Mouse (Mus musculus) CH12.LX (cell line): ENCODE measurements around the gene Ocrl. TPM values are rescaled to one million over a fixed set of nuclear protein-coding genes. Genes with fewer than 3 reads are reported as not detected.

ENCODE experiments used
- DNase-seq: peaks from one replicate; pipeline ENCODE4 v3.0.0-alpha.2; 2013; ENCODE audit errors: extremely low read depth
- H3K27ac ChIP-seq: 2 replicates; pipeline ENCODE4 v1.5.1; 2012; ENCODE audit warnings: low read depth, mild to moderate bottlenecking, control low read depth, moderate library complexity; ENCODE audit not compliant: insufficient read depth
- H3K27me3 ChIP-seq: replicated peaks from 2 replicates; pipeline ENCODE3; 2012; ENCODE audit warnings: inconsistent platforms
- H3K36me3 ChIP-seq, 2 experiments: replicated peaks in 1 of 2; 2 replicates each; pipeline versions ENCODE3 to v1.6.1; 2012; ENCODE audit warnings: inconsistent platforms in 1 of 2, low read length in 1 of 2, mild to moderate bottlenecking in 1 of 2, mixed read lengths in 1 of 2, moderate library complexity in 1 of 2; ENCODE audit not compliant: control insufficient read depth in 1 of 2, insufficient read depth in 1 of 2
- H3K4me1 ChIP-seq, 2 experiments: 2 replicates each; pipeline ENCODE4 v1.6.1; 2012; ENCODE audit warnings: inconsistent platforms in 1 of 2, moderate library complexity in 1 of 2; ENCODE audit not compliant: insufficient read depth in 2 of 2, control insufficient read depth in 1 of 2
- H3K4me2 ChIP-seq: 2 replicates; pipeline ENCODE4 v1.6.1; 2012; ENCODE audit warnings: low read depth, mild to moderate bottlenecking, control low read depth; ENCODE audit not compliant: poor library complexity, insufficient read depth, severe bottlenecking
- H3K4me3 ChIP-seq, 3 experiments: fragments of 150-350 bp in 1 of 3; sonication (generic) in 1 of 3; replicated peaks in 1 of 3; 2 replicates each; pipeline versions ENCODE3 to v1.5.1; 2011 to 2012; ENCODE audit warnings: low read depth in 2 of 3, low read length in 2 of 3, mild to moderate bottlenecking in 2 of 3, moderate library complexity in 2 of 3, control low read depth in 1 of 3, improper control_type of control experiment in 1 of 3, inconsistent platforms in 1 of 3, mixed read lengths in 1 of 3; ENCODE audit not compliant: poor library complexity in 1 of 3
- H3K79me2 ChIP-seq: replicated peaks from 2 replicates; pipeline ENCODE4 v1.6.1; 2012; ENCODE audit warnings: mild to moderate bottlenecking, moderate library complexity; ENCODE audit not compliant: control insufficient read depth, poor library complexity, insufficient read depth, severe bottlenecking; ENCODE audit errors: extremely low read depth
- H3K9ac ChIP-seq: 2 replicates; pipeline ENCODE4 v1.6.1; 2012; ENCODE audit warnings: low read depth, mild to moderate bottlenecking, control low read depth, moderate library complexity; ENCODE audit not compliant: insufficient read depth
- H3K9me3 ChIP-seq: replicated peaks from 2 replicates; pipeline ENCODE3; 2012; ENCODE audit warnings: low read length, inconsistent platforms, mixed read lengths
- BHLHE40 ChIP-seq: IDR thresholded peaks from 2 replicates; pipeline ENCODE4 v1.6.1; 2011; ENCODE audit warnings: mild to moderate bottlenecking, low read depth, low read length, improper control_type of control experiment
- CHD2 ChIP-seq: IDR thresholded peaks from 2 replicates; pipeline ENCODE4 v1.6.1; 2011; ENCODE audit warnings: low read length, improper control_type of control experiment
- CTCF ChIP-seq, 2 experiments: IDR thresholded peaks in 1 of 2; conservative IDR thresholded peaks in 1 of 2; 2 replicates each; pipeline ENCODE4 v1.5.1; 2011 to 2012; ENCODE audit warnings: low read depth in 2 of 2, low read length in 2 of 2, improper control_type of control experiment in 1 of 2, inconsistent platforms in 1 of 2, mild to moderate bottlenecking in 1 of 2, moderate library complexity in 1 of 2
- E2F4 ChIP-seq: IDR thresholded peaks from 2 replicates; pipeline ENCODE4 v1.6.1; 2011; ENCODE audit warnings: low read depth, low read length, improper control_type of control experiment; ENCODE audit not compliant: insufficient replicate concordance
- ELF1 ChIP-seq: IDR thresholded peaks from 2 replicates; pipeline ENCODE4 v1.6.1; 2014; ENCODE audit warnings: low read depth, mild to moderate bottlenecking, inconsistent platforms, low read length, improper control_type of control experiment
- ETS1 ChIP-seq: conservative IDR thresholded peaks from 2 replicates; pipeline ENCODE4 v1.6.1; 2012; ENCODE audit warnings: low read depth, mild to moderate bottlenecking, inconsistent platforms, low read length, improper control_type of control experiment, moderate library complexity
- GABPA ChIP-seq: IDR thresholded peaks from 2 replicates; pipeline ENCODE4 v1.6.1; 2012; ENCODE audit warnings: low read depth, low read length, improper control_type of control experiment, inconsistent platforms; ENCODE audit not compliant: insufficient replicate concordance
- JUN ChIP-seq: IDR thresholded peaks from 2 replicates; pipeline ENCODE4 v1.6.1; 2011; ENCODE audit warnings: low read depth, mild to moderate bottlenecking, low read length, improper control_type of control experiment, moderate library complexity; ENCODE audit not compliant: insufficient read depth
- KAT2A ChIP-seq: IDR thresholded peaks from 2 replicates; pipeline ENCODE4 v1.6.1; 2012; ENCODE audit warnings: low read length, improper control_type of control experiment, inconsistent platforms; ENCODE audit not compliant: insufficient replicate concordance
- MAX ChIP-seq: IDR thresholded peaks from 2 replicates; pipeline ENCODE4 v1.6.1; 2011; ENCODE audit warnings: low read length, improper control_type of control experiment
- MEF2A ChIP-seq: IDR thresholded peaks from 2 replicates; pipeline ENCODE4 v1.6.1; 2014; ENCODE audit warnings: low read depth, mild to moderate bottlenecking, inconsistent platforms, low read length, improper control_type of control experiment, borderline replicate concordance
- MXI1 ChIP-seq: IDR thresholded peaks from 2 replicates; pipeline ENCODE4 v1.6.1; 2011; ENCODE audit warnings: mild to moderate bottlenecking, low read depth, low read length, improper control_type of control experiment
- POLR2A ChIP-seq: IDR thresholded peaks from 2 replicates; pipeline ENCODE4 v1.6.1; 2011; ENCODE audit warnings: low read depth, mild to moderate bottlenecking, improper control_type of control experiment, low read length
- POLR2AphosphoS2 ChIP-seq: IDR thresholded peaks from 2 replicates; pipeline ENCODE4 v1.6.1; 2011; ENCODE audit warnings: low read depth, low read length, improper control_type of control experiment
- RAD21 ChIP-seq: IDR thresholded peaks from 2 replicates; pipeline ENCODE4 v1.6.1; 2011; ENCODE audit warnings: low read depth, mild to moderate bottlenecking, low read length, improper control_type of control experiment, moderate library complexity
- RCOR1 ChIP-seq: conservative IDR thresholded peaks from 2 replicates; pipeline ENCODE4 v1.6.1; 2012; ENCODE audit warnings: low read depth, mild to moderate bottlenecking, inconsistent platforms, low read length, improper control_type of control experiment
- SMC3 ChIP-seq: IDR thresholded peaks from 2 replicates; pipeline ENCODE4 v1.6.1; 2011; ENCODE audit warnings: low read depth, low read length, improper control_type of control experiment
- UBTF ChIP-seq: IDR thresholded peaks from 2 replicates; pipeline ENCODE4 v1.6.1; 2012; ENCODE audit warnings: low read depth, mild to moderate bottlenecking, inconsistent platforms, low read length, improper control_type of control experiment, moderate library complexity
- USF1 ChIP-seq: IDR thresholded peaks from 2 replicates; pipeline ENCODE4 v1.6.1; 2014; ENCODE audit warnings: low read depth, mild to moderate bottlenecking, inconsistent platforms, low read length, improper control_type of control experiment
- USF2 ChIP-seq: conservative IDR thresholded peaks from 2 replicates; pipeline ENCODE4 v1.6.1; 2011; ENCODE audit warnings: low read depth, low read length, improper control_type of control experiment
- ZKSCAN1 ChIP-seq: IDR thresholded peaks from 2 replicates; pipeline ENCODE4 v1.6.1; 2012; ENCODE audit warnings: low read depth, inconsistent platforms, low read length, improper control_type of control experiment, borderline replicate concordance
- dilution Hi-C: fragments of 300-500 bp; cut with MboI; formaldehyde crosslinking; loops from 2 replicates; pipeline ENCODE4 v1.14.3; 2020; ENCODE audit warnings: low sequenced_read_pairs; ENCODE audit not compliant: extremely low pct_unique_long_range_greater_than_20kb, extremely low pct_ligation_motif_present
- in situ Hi-C: fragments of 300-500 bp; cut with MboI; formaldehyde crosslinking; loops from 3 replicates; pipeline ENCODE4 v1.14.3; 2019; ENCODE audit warnings: low sequenced_read_pairs, low pct_ligation_motif_present, low pct_unique_long_range_greater_than_20kb, mixed read lengths
- polyA plus RNA-seq: library from polyadenylated mRNA; unstranded; fragments of >175 nt; gene quantifications from 2 replicates; pipeline ENCODE4 v1.2.1, GENCODE M21; 2012; ENCODE audit warnings: low read depth; ENCODE audit not compliant: insufficient read length
- total RNA-seq, 2 experiments: library from RNA; depleted of rRNA; stranded (reverse); fragments of 300-350 nt in 1 of 2; fragments of >200 nt in 1 of 2; gene quantifications; 2 replicates each; pipeline ENCODE4 v1.2.3; 2012 to 2014

Gene Ocrl
- total and polyA plus RNA-seq, 3 experiments: 2.6 to 7.1 (median 3.8) TPM

GRCm38 (mm10) chrX:47971366-47972128 is 59.4 kb downstream of the Ocrl start:
- TF ChIP-seq ZKSCAN1: no peak
- TF ChIP-seq RAD21: no peak
- TF ChIP-seq CTCF (conservative IDR thresholded peaks at IDR 0.05 in 1 of 2, IDR thresholded peaks at IDR 0.05 in 1 of 2; ENCODE audit: low read depth in 2 of 2, low read length in 2 of 2): no peak
- TF ChIP-seq MEF2A: no peak
- no peak for TF ChIP-seq USF1
- TF ChIP-seq POLR2AphosphoS2: no peak
- no peak for TF ChIP-seq MXI1
- TF ChIP-seq RCOR1: no peak
- TF ChIP-seq BHLHE40: no peak
- TF ChIP-seq GABPA: no peak
- TF ChIP-seq MAX: no peak
- H3K9me3 ChIP-seq: no peaks in the 10 kb centered on the region
- no peak overlapping the region for H3K4me3 ChIP-seq

DNA sequence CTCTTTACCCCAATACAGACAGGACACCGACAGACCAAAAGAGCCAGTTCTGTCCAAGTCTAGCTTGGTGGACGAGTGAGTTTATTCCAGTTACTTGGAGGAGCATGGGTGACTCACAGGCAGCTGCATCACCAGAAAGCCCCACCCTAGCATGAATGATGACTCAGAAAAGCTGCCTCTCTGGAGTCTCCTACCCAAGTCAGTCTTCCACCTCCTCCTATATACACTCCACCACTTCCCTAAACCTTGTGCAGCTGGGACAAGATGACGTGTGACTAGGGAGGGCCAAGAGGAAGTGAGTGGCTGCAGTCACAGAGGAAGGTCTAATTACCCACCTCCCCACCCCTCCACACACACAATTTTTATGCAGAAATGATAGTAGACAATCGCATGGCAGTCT is 64.4 kb downstream of the Ocrl start:
- Histone ChIP-seq H3K4me3 (no peak overlapping the region), H3K79me2 (no peaks in the 10 kb centered on the region), H3K27me3 (no peaks in the 10 kb centered on the region), H3K4me1 (peaks cover 5 to 11% of the 10 kb centered on the region in 2 experiments; a peak in 3 of 4 replicates), H3K36me3 (no peaks in the 10 kb centered on the region), H3K9me3 (no peaks in the 10 kb centered on the region), H3K27ac (no peak overlapping the region), H3K4me2 (no peak overlapping the region; the same call in 1 of the 2 replicates), H3K9ac (no peak overlapping the region)
- peak; percentile 67 for DNase-seq
- TF ChIP-seq ETS1: peak; percentile 37; the same call in 1 of the 2 replicates
- no peak for TF ChIP-seq MAX
- TF ChIP-seq BHLHE40: no peak
- in situ Hi-C loops (no loop called here), dilution Hi-C loops (no loop called here)

More at GRCm38 (mm10) chrX:47971366-47972128, 59.4 kb downstream of the Ocrl start:
- Histone ChIP-seq H3K27me3 (no peaks in the 10 kb centered on the region), H3K4me2 (no peak overlapping the region), H3K9ac (no peak overlapping the region), H3K36me3 (no peaks in the 10 kb centered on the region), H3K4me1 (peaks cover 3 to 5% of the 10 kb centered on the region in 2 experiments; a peak in 2 of 4 replicates), H3K79me2 (no peaks in the 10 kb centered on the region), H3K27ac (no peak overlapping the region)
- in situ Hi-C loops: no loop called here
- no peak for DNase-seq
- dilution Hi-C loops: no loop called here

DNA sequence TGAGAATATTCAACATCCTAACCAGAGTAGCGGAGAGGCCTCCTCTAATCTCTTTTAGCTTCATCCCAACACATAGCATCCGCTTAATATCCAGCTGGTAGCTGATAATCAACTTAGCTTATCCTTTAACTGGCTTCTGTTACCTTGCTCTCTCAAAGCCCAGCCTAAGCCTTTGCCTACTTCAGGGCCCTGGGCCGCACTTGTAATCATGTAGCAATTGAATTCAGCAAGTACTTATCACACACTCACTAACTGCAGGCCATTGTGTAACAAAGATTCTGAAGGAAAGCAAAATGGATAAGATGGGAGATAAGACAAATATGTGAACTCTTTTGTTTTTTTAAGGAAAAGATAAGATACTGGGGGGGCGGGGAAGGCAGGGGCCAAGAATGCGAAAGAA is 64.9 kb downstream of the Ocrl start:
- no peaks in the 10 kb centered on the region for H3K9me3 ChIP-seq
- H3K4me2 ChIP-seq: no peak overlapping the region; the same call in 1 of the 2 replicates
- H3K27ac ChIP-seq: no peak overlapping the region
- TF ChIP-seq JUN (no peak), RCOR1 (no peak), KAT2A (no peak), SMC3 (no peak), POLR2A (no peak), CHD2 (no peak), E2F4 (no peak), POLR2AphosphoS2 (no peak), USF2 (no peak), ELF1 (no peak), UBTF (no peak)
- no peaks in the 10 kb centered on the region for H3K36me3 ChIP-seq
- H3K4me3 ChIP-seq: no peak overlapping the region
- no peak overlapping the region for H3K9ac ChIP-seq
- H3K4me1 ChIP-seq: peaks cover 5 to 11% of the 10 kb centered on the region in 2 experiments; a peak in 3 of 4 replicates
- in situ Hi-C loops: no loop called here
- no peaks in the 10 kb centered on the region for H3K27me3 ChIP-seq
- no peak for DNase-seq
- dilution Hi-C loops: no loop called here
- no peaks in the 10 kb centered on the region for H3K79me2 ChIP-seq
